Mouse (Mus musculus): ENCODE results near the gene 1700018B08Rik. TPM values are rescaled to one million over a fixed set of nuclear protein-coding genes. Genes with fewer than 3 reads are reported as not detected.
A peak's percentile ranks its signal among the peaks of the same experiment; 100 is the strongest.

1700018B08Rik gene
- total RNA-seq, 2 experiments from 2014 or later: not detected

DNA sequence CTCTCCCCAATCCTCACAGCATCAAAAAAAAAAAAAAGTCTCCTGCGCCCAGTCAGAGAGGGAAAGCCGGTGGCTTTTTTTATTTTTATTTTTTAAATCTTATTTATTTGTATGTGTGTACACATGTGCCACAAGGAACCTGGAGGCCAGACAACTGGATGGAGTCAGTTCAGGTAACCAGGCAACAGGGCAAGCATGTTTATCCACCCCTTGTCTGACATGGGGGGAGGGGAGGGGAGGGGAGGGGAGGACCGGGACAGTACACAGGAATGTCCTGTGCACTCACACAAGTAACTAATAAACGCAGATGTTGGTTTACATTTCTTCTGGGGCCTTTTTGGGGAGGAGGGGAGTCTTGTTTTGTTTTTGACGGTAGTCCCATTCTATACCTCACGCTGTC is 19.6 kb upstream of the 1700018B08Rik start:
- DNase-seq (ENCODE audit: low spot score in 2 of 2): no peak

DNA sequence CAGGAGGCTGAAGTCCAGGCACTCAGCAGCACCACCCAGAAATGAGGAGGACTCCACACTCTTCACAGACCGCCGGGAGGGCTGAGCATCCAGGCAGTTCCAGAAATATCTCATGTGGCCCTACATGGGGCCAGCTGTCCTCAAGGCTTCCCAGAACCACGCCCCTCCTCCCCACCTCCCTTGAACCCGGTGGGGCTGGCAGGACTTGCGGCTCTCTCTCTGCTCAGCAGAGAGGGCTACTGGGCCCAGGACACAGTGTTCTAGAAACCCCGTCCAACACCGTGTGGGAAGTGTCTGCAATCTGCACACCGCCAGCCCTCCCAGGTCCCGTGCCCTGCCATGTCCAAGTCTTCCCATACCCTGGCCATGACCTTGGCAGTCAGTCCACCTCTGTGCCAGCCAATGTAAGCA is 18.8 kb upstream of the 1700018B08Rik start:
- no peak for DNase-seq (ENCODE audit: low spot score in 2 of 2)

DNA sequence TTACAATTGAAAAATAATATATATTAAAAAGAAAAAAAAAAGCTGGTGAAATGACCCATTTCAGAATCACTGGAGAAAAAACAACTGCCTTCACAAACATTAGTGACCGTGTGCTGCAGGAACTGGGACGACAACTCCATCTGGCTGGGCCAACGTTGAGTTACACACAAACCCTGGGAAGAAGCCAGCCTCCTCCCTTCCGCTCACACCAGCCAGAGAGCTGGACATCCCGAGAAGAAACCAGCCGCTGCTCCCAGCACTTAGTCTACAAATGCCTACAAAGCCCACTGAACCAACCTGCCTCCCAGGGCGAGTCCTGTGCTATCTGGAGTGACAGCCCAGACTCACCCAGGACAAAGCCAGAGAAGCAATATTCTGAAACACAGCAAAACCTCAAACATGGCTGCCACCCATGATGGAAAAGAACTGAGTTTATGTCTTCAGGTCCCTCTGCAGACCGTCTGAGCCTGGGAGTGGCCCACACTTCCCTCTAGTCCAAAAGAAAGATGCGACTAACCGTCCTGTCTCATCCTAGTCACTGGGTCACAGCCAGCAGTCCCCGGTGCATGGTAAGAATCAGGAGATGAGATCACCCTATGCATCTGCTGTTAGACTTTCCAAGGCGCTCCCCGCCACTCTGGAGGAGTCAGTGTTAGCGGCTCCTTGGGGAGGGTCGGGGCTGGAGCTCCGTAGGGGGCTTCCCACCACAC is 17.7 kb upstream of the 1700018B08Rik start:
- no peak for DNase-seq (ENCODE audit: low spot score in 2 of 2)

DNA sequence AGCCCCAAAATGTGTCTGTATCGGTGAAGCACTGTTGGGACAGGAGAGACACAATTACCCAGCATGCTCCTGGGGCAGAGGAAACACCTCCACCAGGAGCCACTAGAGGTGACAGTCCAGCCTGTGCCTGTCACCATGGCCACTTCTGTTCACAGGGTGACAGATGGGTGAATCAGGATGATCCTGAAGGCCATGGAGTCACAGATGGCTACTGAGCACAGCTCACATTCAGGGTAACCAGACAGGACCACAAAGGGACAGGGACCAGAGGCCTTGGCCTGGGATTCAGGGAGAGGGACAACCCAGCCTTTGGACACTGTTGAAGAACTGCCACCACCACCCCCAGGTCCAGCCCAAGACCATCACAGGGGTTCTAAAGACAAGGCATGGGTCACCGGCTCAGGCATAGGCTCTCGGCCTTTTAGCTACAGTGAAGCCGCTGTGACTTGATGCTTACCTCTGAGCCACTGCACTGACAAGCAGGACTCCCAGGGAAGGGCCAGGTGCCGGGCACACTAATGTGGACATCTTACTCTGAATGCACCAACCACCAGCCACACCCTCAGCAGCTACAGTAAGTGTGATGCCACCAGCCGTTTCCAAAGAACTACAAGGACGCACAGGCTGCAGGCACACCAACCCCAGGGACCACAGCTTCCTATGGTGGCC is 16.4 kb upstream of the 1700018B08Rik start:
- no peak for DNase-seq (ENCODE audit: low spot score in 2 of 2)

DNA sequence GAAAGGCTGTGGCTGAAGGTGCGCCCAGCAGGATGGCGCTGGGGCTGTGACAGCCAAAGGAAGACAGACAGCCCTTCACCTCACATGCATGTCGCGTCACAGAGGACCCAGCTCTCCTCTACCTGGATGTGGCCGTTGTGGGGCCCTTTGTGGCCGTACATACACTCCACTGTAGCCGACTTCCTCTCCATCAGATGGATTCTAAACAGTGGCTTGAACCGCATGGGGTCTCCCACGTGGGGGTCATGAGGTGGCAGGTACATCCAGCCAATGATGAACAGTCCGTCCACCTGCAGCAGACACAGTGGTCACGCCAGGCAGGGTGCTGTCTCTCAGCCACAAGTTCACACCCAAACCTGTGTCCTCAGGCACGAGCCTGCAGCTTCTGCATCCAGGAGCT is 15.7 kb upstream of the 1700018B08Rik start:
- no peak for DNase-seq (ENCODE audit: low spot score in 2 of 2)

DNA sequence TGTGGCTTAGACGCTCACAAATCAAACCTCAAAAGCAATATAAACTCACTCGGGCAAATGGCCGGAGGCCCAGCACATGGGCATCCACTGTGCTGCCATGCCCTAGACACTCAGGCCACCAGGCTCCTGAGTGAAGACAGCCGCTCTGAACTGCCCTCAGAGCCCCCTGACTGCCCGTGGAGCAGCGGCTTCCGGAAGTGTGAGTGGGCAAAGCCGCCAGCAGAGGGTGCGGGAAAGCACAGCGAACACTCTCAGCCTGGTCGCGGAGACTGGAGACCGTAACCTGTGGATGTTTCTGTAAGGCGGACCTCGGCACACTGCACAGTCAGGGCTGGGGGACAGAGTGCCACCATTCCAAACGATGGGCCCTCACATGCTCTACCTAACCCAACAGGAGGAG is 14.4 kb upstream of the 1700018B08Rik start:
- no peak for DNase-seq (ENCODE audit: low spot score in 2 of 2)

DNA sequence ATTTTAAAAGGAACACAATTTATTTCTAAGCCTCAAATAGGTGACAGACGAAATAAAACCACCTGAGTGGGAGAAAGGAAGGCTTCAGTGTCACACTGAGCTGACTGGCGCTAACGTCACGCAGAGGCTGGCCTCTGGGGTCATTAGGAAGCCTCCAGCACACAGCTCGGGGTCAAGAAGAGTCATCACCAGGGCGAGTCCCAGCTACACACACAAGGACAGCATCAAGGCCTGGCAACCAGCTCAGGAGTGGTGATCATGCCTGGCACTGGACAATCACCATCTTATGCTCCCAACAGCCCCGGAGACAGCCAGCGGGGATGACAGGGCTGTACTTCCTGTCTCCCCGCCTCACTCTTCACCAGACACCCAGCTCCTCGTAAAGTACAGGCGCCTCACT is 13.6 kb upstream of the 1700018B08Rik start:
- DNase-seq (ENCODE audit: low spot score in 2 of 2): no peak

DNA sequence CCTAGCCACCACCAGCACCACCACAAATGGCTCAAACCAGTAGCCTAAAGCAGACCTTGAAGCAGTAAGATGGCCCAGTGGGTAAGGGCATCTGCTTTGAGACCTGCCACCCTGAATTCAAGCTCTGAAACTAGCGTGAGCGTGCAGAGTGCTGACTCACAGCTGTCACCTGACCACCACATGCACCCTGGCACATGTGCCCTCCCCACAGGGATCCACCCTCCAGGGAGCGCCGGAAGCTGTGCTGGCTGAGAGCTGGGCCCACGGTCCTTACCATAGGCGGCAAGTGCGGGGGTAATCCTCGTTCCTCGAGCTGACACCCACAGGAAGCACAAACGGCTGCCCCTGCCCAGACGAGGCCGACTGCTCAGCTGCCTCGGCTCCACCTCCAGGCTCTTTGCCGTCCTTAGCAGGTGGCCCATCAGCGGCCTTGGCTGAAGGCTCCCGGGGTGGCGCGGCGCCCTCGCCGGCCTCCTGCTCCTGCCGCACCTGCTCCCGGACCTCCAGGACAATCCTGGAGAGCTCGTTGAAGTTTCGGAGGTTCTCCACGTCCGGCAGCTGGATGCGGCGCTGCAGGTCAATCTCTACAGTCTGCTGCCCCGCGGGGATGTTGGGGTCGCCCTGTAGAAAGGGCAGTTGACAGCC is 9.8 kb upstream of the 1700018B08Rik start:
- DNase-seq (ENCODE audit: low spot score in 2 of 2): no peak

DNA sequence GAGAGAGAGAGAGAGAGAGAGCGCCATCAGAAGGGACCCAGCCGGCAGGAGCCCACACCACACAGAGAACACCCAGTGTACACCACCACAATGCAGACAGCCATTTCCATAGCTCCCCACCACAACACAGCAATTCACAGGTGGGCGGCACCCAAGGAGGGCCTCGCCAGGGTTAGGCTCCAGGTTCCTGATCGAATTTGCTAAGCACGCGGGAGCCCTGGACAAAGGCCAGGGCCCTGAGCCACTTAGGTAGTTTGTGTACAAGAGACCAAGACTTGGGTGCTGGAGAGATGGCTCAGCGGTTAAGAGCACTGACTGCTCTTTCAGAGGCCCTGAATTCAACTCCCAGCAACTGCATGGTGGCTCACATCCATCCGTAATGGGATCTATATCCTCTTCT is 8.4 kb upstream of the 1700018B08Rik start:
- no peak for DNase-seq (ENCODE audit: low spot score in 2 of 2)

DNA sequence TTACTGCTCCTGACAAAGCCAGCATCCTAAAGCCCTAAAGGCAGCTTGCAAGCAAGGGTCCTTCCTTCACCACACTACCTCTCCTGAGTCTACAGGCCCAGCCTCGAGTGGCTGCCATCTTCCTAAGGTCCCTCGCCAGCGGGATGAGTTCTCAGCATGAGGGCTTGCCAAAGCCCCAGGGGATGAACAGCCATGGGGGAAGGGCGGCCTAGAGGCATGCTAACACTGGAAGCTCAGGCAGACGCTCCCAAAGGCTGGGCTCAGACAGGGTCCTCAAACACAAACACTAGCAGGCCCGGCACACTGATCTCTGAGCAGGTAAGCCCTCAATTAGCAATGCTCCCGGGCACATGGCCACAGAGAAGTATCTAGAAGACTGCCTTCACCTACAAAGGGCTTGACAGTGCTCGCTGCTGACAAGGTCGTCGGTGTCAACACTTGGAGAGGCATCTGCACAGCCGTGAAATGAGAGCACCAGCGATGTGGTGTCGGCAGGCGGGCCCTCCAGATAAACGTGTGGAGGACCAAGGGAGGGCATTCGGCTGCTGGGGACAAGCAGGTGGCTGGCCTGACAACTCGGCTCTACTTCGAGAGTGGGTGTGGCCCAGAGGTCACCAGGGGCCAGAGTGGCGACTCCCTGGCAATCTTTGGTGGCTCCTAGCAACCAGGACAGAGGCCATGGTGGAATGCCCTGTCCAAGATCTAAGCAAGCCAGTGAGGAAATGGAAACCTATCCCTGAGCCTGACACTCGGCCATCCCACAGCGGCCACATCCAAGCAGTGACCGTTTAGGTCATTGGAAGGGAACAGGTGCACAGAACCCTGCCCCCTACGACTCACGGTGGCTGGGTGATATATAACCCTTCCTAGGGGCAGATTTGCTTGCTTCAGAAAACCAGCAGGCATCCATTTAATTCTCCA is 7.2 kb upstream of the 1700018B08Rik start:
- no peak for DNase-seq (ENCODE audit: low spot score in 2 of 2)

DNA sequence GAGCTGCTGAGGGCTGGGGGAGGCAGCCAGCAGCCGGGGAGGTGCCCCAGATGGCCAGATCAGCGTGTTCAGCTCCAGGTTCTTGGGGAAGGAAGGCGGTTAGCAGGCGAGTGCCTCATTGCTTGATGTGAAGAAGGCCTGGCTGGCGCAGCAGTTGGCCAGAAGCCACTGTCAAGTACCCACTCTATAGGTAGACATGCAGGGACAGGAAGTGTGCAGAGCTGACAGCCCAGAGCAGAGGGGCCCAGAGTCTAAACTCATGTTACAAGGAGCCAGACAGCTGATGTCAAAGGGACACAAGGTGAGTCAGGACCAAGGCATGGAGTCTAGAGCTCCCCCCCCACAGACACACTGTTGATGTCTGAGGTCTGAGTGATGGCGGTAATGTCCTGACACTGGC is 5.9 kb upstream of the 1700018B08Rik start:
- DNase-seq (ENCODE audit: low spot score in 2 of 2): no peak

DNA sequence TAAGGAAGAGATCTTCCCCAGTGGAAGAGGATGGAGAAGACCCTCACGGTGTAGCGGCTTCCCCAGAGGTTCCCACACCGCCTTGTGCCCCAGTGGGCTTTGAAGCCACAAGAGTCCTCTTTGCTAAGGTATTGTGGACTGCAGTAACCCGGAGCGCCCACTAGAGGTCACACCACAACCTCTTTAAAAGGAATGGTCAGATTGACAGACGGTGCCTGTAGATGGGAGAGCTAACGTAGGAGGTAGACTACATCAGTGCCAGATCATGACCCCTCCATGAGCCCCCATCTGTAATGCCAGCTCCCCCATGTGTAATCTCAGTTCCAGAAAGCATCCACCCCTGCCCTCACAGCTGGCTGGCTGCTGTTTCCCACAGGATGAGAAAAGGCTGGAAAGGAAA is 3.0 kb upstream of the 1700018B08Rik start:
- DNase-seq (ENCODE audit: low spot score in 2 of 2): peak; percentile 72 to 79

DNA sequence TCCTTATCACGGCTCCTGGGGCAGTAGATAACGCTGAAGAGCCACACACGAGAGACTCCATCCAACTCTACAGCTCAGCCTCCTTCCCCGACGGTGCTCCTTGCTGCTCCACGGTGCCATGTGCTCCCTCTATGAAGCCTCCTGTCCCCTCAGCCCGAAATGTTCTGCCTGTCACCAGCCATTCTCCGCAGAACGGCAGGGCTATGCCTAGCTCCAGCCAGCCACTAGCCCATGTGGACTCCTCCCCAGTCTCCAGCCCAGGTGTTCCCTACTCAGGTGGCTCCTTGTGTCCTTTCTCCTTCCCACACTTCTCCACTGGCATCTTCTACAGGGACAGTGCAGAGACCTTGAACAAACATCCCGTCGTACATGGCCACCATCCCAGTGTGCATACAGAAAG is 816 bp upstream of the 1700018B08Rik start:
- DNase-seq (ENCODE audit: low spot score in 2 of 2): no peak

DNA sequence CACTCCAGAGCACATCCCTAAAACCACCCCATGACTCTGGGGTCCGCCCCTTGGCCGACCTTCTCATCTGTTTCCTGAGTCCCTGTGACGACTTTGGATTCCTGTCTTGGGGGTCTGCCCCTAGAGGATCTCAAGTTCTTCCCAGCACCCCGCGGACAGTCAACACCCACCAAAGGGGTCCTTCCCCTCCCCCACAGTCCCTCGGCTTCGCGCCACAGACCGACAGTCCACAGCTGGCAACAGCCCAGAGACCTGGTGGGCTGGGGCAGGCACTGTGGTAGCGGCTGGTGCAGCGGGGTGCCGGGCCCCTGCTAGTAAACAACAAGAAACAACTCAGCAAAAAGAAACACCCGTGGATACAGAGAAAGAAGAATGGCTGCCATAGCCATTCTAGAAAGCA is 1.2 kb downstream of the 1700018B08Rik start:
- no peak for DNase-seq (ENCODE audit: low spot score in 2 of 2)

DNA sequence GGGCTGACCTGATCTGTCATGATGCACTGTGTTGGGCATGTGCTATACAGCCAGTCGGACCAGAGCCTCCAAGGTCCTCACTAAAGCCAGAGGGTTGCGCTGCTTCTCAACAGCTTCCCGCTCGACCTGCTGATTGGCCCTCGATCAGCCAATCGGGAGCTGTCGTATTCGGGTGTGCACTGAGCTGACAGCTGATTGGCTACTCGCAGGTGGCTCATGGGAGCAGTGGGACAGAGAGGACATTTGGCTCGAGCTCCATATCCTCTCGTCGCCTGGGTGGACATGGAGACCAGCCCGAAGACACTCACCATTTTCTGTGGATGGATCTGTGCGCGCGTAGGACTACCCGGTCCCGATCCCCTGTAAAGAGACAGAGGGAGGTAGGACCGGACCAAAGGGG is 2.3 kb downstream of the 1700018B08Rik start:
- DNase-seq (ENCODE audit: low spot score in 2 of 2): no peak

DNA sequence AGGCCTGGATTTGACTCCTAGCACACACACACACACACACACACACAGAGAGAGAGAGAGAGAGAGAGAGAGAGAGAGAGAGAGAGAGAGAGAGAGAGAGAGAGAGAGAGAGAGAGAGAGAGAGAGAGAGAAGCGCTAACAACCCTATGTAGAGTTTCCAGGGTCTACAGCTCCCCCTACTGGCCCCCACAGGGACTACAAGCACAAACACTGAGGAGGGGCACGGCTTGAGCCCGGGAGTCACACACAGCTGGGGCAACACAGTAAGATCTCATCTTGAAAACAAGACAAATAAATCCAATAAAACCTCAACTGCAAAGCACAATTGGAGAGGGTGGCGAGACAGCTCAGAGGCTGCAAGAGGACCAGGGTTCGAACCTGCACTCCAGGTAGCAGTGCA is 11.7 kb downstream of the 1700018B08Rik start:
- DNase-seq (ENCODE audit: low spot score in 2 of 2): no peak

DNA sequence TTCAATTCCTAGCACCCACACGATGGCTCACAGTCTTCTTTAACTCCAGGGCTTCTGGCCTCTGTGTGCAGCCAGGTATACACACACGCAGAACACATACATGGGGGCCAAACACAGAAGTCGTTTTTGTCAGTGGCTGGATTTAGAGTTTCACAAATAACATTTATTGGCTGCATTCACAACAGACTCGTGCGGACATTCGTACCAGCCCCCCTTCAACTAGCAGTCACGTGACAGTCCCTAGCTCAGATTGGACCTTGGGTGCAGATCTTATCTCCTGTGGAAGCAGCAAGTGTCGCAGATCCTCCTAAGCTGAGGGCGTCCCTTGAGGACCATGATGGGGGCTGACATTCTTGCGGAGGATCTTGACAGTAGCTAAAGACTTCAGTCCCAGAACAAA is 13.5 kb downstream of the 1700018B08Rik start:
- DNase-seq (ENCODE audit: low spot score in 2 of 2): no peak

DNA sequence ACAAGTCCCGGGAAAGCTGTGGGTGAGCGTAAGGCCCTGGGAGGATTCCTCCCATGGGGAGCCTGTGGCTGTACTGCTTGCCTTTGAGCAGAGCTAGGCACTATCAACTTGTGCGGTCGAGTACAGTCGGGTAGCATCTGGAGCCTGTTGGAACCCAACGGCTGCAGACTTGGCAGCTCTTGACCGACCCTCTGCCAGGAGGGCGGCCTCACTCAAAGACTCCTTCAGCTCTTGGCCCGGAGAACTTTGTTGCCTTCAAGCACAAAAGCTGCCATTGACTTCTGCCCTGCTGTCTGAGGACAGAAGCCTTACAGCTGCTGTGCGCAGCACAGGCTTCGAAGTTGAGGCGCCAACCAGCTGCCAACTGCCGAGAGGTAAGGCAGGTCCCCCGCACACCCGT is 15.3 kb downstream of the 1700018B08Rik start:
- no peak for DNase-seq (ENCODE audit: low spot score in 2 of 2)

DNA sequence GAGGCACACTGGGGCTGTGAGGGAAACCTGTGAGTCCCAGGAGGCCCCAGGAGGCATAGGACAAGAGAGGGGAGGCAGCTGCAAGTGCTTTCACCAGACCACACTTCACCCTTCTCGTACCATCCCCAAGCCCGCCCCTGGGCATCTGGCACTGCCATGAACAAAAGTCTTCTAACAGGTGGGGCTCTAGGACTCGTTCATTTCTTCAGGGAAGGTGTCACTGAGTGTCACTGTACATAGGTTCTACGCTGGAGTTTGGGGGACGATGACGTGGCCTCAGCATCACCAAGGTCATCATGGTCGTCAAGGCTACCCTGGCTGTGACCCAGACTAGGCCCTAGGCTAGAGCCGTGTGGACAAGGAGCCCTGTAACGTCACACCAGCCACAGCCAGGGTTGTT is 16.4 kb downstream of the 1700018B08Rik start:
- no peak for DNase-seq (ENCODE audit: low spot score in 2 of 2)

DNA sequence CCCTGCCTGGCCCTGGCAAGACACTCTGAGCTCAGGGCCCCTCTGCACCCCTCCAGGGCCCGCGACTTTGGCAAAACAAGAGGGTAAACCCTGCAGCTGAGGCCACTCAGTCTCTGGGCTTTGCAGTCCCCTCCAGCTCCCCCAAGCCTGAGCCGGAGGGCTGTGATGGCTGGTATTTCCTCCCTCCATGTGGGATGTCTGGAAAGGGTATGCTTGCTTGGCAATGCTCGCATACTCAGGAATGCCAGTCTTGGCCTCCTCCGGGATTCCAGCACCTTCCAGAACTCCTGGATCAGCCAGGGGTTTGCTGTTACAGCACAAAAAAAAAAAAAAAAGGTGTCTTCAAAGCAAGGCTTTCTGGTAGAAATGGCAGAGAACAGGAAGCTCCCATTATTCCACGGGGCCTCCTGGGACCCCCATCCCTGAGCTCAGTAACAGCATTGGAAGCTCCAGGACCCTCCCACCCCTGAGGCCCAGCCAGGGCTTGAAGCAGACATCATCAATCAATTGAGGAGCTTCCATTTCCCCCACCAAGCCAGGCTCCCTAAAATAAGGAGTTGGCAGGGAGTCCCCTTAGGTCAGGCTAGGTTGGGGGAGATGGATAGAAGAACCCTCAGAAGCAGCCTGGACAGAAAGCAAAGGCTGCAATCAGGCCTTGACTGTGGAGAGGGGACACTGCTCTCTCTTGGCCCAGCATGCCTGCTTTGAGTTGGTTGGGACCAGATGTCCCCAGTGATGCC is 17.1 kb downstream of the 1700018B08Rik start:
- DNase-seq (ENCODE audit: low spot score in 2 of 2): no peak
